Mouse (Mus musculus) hindbrain, postnatal 0 days (tissue): ENCODE results near the gene Pard3. TPM values are rescaled to one million over a fixed set of nuclear protein-coding genes. Genes with fewer than 3 reads are reported as not detected.

Source experiments
- ATAC-seq: fragments of 200-750 bp; cut with Nextera tagmentation; 2 replicates; pipeline ENCODE4 v1.8.0; 2017; ENCODE audit warnings: mild to moderate bottlenecking, moderate TSS enrichment, moderate library complexity
- DNase-seq: peaks from one replicate; pipeline ENCODE4 v3.0.0-alpha.2; 2015; ENCODE audit warnings: low spot score
- H3K27ac ChIP-seq: fragments of 300-500 bp; sonication (generic); 2 replicates; pipeline ENCODE4 v1.5.1; 2014; ENCODE audit warnings: mild to moderate bottlenecking
- H3K27me3 ChIP-seq: fragments of 300-500 bp; sonication (generic); 2 replicates; pipeline ENCODE4 v1.6.1; 2014; ENCODE audit warnings: low read length, mixed read lengths; ENCODE audit not compliant: insufficient read depth
- H3K36me3 ChIP-seq: fragments of 300-500 bp; sonication (generic); 2 replicates; pipeline ENCODE4 v1.6.1; 2014; ENCODE audit warnings: low read length, mixed read lengths; ENCODE audit not compliant: insufficient read depth
- H3K4me1 ChIP-seq: fragments of 300-500 bp; sonication (generic); 2 replicates; pipeline ENCODE4 v1.6.1; 2014; ENCODE audit warnings: antibody characterized with exemption, low read length, mixed read lengths; ENCODE audit not compliant: insufficient read depth
- H3K4me2 ChIP-seq: fragments of 300-500 bp; sonication (generic); 2 replicates; pipeline ENCODE4 v1.6.1; 2014; ENCODE audit warnings: low read depth, mild to moderate bottlenecking, low read length, moderate library complexity, mixed read lengths
- H3K4me3 ChIP-seq: fragments of 300-500 bp; sonication (generic); 2 replicates; pipeline ENCODE4 v1.5.1; 2014; ENCODE audit warnings: low read length
- H3K9ac ChIP-seq: fragments of 300-500 bp; sonication (generic); replicated peaks from 2 replicates; pipeline ENCODE4 v1.6.1; 2014; ENCODE audit warnings: mild to moderate bottlenecking, low read length, moderate library complexity, mixed read lengths
- H3K9me3 ChIP-seq: fragments of 300-500 bp; sonication (generic); 2 replicates; pipeline ENCODE4 v1.6.1; 2016; ENCODE audit warnings: low read length, mixed read lengths
- CTCF ChIP-seq: IDR thresholded peaks from 2 replicates; pipeline ENCODE4 v1.5.1; 2016; ENCODE audit warnings: antibody characterized with exemption, control low read depth, low read depth
- WGBS: fragments of 180-500 bp; shearing (Covaris S2); extraction: QIAGEN DNeasy Blood & Tissue Kit; methylation state at CpG from one replicate; pipeline ENCODE4 v1.1.7; 2014; 5-methylcytosine and 5-hydroxymethylcytosine counted together
- polyA plus RNA-seq: library from polyadenylated mRNA; unstranded; fragments of >200 nt; fragmentation: Nextera tagmentation; extraction: Ambion mirVana; gene quantifications from 2 replicates; pipeline ENCODE4 v1.2.1, GENCODE M21; 2015
- total RNA-seq: library from RNA; depleted of rRNA; stranded (reverse); fragments of >200 nt; gene quantifications from 2 replicates; pipeline ENCODE4 v1.2.3, GENCODE M21; 2014

Gene Pard3
- total and polyA plus RNA-seq, 2 experiments from 2014 or later = 11.9 to 29.3 TPM

- DNase-seq = no peak
- Histone ChIP-seq H3K9me3 (no peaks in the 10 kb centered on the region), H3K4me2 (no peak overlapping the region), H3K4me1 (no peaks in the 10 kb centered on the region), H3K27me3 (no peaks in the 10 kb centered on the region), H3K4me3 (no peak overlapping the region), H3K9ac (no peak overlapping the region), H3K27ac (no peak overlapping the region), H3K36me3 (no peaks in the 10 kb centered on the region)
- no peak for ATAC-seq
- no peak for TF ChIP-seq CTCF
Measured at GRCm38 (mm10) chr8:127361796-127362195, 298.1 kb downstream of the Pard3 start.

DNA sequence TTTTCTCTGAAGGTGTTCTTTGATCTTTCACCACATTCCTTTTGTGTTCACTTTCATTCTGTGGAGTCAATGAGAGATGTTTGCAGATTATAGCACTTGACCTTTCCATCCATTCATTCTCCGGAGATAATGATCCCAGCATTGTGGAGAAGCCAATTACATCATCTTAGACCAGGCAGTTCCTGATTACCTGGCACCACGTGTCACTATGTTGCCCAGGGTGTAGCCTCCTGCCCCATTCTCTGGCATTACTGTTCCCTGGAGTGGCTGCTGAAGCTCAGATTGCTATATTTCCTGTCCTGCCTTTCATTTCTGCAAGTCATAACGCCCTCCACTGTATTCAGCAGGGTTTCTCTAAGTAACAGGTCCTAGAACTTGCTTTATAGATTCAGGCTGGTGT lies 304.7 kb downstream of the Pard3 start:
- no peak for TF ChIP-seq CTCF
- 50% methylated on average over 3 of the region's 3 CpGs for WGBS

DNA sequence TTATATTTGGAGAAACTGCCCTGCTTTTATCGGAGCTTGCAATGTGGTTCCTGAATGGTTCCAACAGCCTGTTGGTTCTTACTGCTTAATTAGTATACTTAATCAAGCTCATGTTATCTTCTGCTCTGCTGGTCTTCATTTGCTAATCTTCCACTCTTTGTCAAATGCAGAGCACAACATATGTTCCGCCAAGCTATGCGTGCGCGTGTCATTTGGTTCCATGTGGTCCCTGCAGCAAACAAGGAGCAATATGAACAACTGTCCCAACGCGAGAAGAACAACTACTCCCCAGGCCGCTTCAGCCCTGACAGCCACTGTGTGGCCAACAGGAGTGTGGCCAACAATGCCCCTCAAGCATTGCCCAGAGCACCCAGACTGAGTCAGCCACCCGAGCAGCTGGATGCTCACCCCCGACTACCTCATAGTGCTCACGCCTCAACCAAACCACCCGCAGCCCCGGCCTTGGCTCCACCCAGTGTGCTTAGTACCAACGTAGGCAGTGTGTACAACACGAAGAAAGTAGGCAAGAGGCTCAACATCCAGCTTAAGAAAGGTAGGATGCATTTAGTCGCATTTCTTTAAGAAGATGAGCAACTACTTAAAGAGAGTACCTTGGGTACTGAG lies 307.7 kb downstream of the Pard3 start:
- no peak overlapping the region for H3K4me2 ChIP-seq
- H3K9me3 ChIP-seq = no peaks in the 10 kb centered on the region
- TF ChIP-seq CTCF = no peak
- no peaks in the 10 kb centered on the region; the same call in 1 of the 2 replicates for H3K36me3 ChIP-seq
- WGBS = 83% methylated on average over 16 of the region's 16 CpGs
- ATAC-seq (no peak), DNase-seq (no peak)
- no peak overlapping the region for H3K27ac ChIP-seq
- no peaks in the 10 kb centered on the region for H3K4me1 ChIP-seq
- no peak overlapping the region for H3K9ac ChIP-seq
- no peak overlapping the region for H3K4me3 ChIP-seq
- H3K27me3 ChIP-seq = no peaks in the 10 kb centered on the region

More for the DNA sequence above, 304.7 kb downstream of the Pard3 start:
- H3K9me3 ChIP-seq = no peaks in the 10 kb centered on the region
- no peak overlapping the region for H3K27ac ChIP-seq
- no peaks in the 10 kb centered on the region for H3K27me3 ChIP-seq
- H3K4me2 ChIP-seq = no peak overlapping the region
- no peaks in the 10 kb centered on the region for H3K4me1 ChIP-seq
- ATAC-seq (no peak), DNase-seq (no peak)
- H3K4me3 ChIP-seq = no peak overlapping the region
- H3K9ac ChIP-seq = no peak overlapping the region
- no peaks in the 10 kb centered on the region for H3K36me3 ChIP-seq

GRCm38 (mm10) chr8:127377775-127378174 lies 314.1 kb downstream of the Pard3 start:
- DNase-seq = no peak
- TF ChIP-seq CTCF = no peak
- no peak for ATAC-seq
- Histone ChIP-seq H3K27ac (no peak overlapping the region), H3K4me3 (no peak overlapping the region), H3K36me3 (no peaks in the 10 kb centered on the region; the same call in 1 of the 2 replicates), H3K9me3 (no peaks in the 10 kb centered on the region), H3K4me1 (no peaks in the 10 kb centered on the region), H3K27me3 (no peaks in the 10 kb centered on the region), H3K4me2 (no peak overlapping the region), H3K9ac (no peak overlapping the region)
- WGBS = 75% methylated on average over 2 of the region's 2 CpGs

- peak; percentile 56 for DNase-seq
- Histone ChIP-seq H3K4me2 (no peak overlapping the region), H3K36me3 (no peaks in the 10 kb centered on the region; the same call in 1 of the 2 replicates), H3K27me3 (no peaks in the 10 kb centered on the region), H3K9ac (no peak overlapping the region), H3K4me3 (no peak overlapping the region), H3K27ac (no peak overlapping the region), H3K9me3 (no peaks in the 10 kb centered on the region), H3K4me1 (no peaks in the 10 kb centered on the region)
- WGBS = 54% methylated on average over 11 of the region's 11 CpGs
- no peak for ATAC-seq
- no peak for TF ChIP-seq CTCF
Measured at GRCm38 (mm10) chr8:127378994-127379858, 315.5 kb downstream of the Pard3 start.

- DNase-seq = no peak
- no peak for ATAC-seq
- Histone ChIP-seq H3K4me1 (no peaks in the 10 kb centered on the region), H3K27me3 (no peaks in the 10 kb centered on the region), H3K4me3 (no peak overlapping the region), H3K9me3 (no peaks in the 10 kb centered on the region), H3K9ac (no peak overlapping the region), H3K36me3 (no peaks in the 10 kb centered on the region), H3K4me2 (no peak overlapping the region), H3K27ac (no peak overlapping the region)
- TF ChIP-seq CTCF = no peak
- 91% methylated on average over 3 of the region's 3 CpGs for WGBS
Measured at GRCm38 (mm10) chr8:127381259-127381658, 317.6 kb downstream of the Pard3 start.

GRCm38 (mm10) chr8:127392700-127393099 lies 329.0 kb downstream of the Pard3 start:
- Histone ChIP-seq H3K4me3 (no peak overlapping the region), H3K9me3 (0 out of 2 replicates have a peak, but pooled peaks cover 4% of the 10 kb centered on the region), H3K4me2 (no peak overlapping the region), H3K27me3 (no peaks in the 10 kb centered on the region), H3K27ac (no peak overlapping the region), H3K36me3 (peaks cover 7% of the 10 kb centered on the region), H3K9ac (no peak overlapping the region), H3K4me1 (no peaks in the 10 kb centered on the region)
- DNase-seq (no peak), ATAC-seq (no peak)
- no peak for TF ChIP-seq CTCF
